Mouse (Mus musculus) embryonic facial prominence, embryonic 11.5 days (tissue): Measurements from ENCODE around the gene Coasy. TPM values are rescaled to one million over a fixed set of nuclear protein-coding genes. Genes with fewer than 3 reads are reported as not detected.
A peak's percentile ranks its signal among the peaks of the same experiment; 100 is the strongest.

Source experiments
- ATAC-seq: fragments of 200-750 bp; cut with Nextera tagmentation; replicated peaks from 2 replicates; pipeline ENCODE4 v1.8.0; 2017; ENCODE audit warnings: low read depth; ENCODE audit not compliant: insufficient number of reproducible peaks, low FRiP score, low TSS enrichment
- DNase-seq: peaks from one replicate; pipeline ENCODE4 v3.0.0-alpha.2; 2015; ENCODE audit warnings: low spot score
- H3K27ac ChIP-seq: fragments of 300-500 bp; sonication (generic); replicated peaks from 2 replicates; pipeline ENCODE4 v1.5.1; 2014; ENCODE audit warnings: mild to moderate bottlenecking, low read depth, low read length, control low read depth
- H3K27me3 ChIP-seq: fragments of 300-500 bp; sonication (generic); 2 replicates; pipeline ENCODE4 v1.6.1; 2014; ENCODE audit warnings: mild to moderate bottlenecking, low read length, moderate library complexity, mixed read lengths; ENCODE audit not compliant: control insufficient read depth, insufficient read depth
- H3K36me3 ChIP-seq: fragments of 300-500 bp; sonication (generic); replicated peaks from 2 replicates; pipeline ENCODE4 v1.6.1; 2014; ENCODE audit warnings: low read depth, mild to moderate bottlenecking, low read length, moderate library complexity, mixed read lengths; ENCODE audit not compliant: control insufficient read depth, insufficient read depth
- H3K4me1 ChIP-seq: fragments of 300-500 bp; sonication (generic); 2 replicates; pipeline ENCODE4 v1.6.1; 2014; ENCODE audit warnings: low read length, mixed read lengths; ENCODE audit not compliant: control insufficient read depth, insufficient read depth
- H3K4me2 ChIP-seq: fragments of 300-500 bp; sonication (generic); 2 replicates; pipeline ENCODE4 v1.6.1; 2014; ENCODE audit warnings: low read depth, mild to moderate bottlenecking, control low read depth, low read length, moderate library complexity
- H3K4me3 ChIP-seq: fragments of 300-500 bp; sonication (generic); 2 replicates; pipeline ENCODE4 v1.5.1; 2014; ENCODE audit warnings: low read depth, low read length, control low read depth
- H3K9ac ChIP-seq: fragments of 300-500 bp; sonication (generic); replicated peaks from 2 replicates; pipeline ENCODE4 v1.6.1; 2014; ENCODE audit warnings: mild to moderate bottlenecking, control low read depth, low read length
- H3K9me3 ChIP-seq: fragments of 300-500 bp; sonication (generic); replicated peaks from 2 replicates; pipeline ENCODE4 v1.6.1; 2016; ENCODE audit warnings: mild to moderate bottlenecking, low read length, inconsistent platforms, mixed read lengths; ENCODE audit not compliant: control insufficient read depth
- WGBS: fragments of 180-500 bp; shearing (Covaris S2); extraction: QIAGEN DNeasy Blood & Tissue Kit; methylation state at CpG from one replicate; pipeline ENCODE4 v1.1.7; 2014; 5-methylcytosine and 5-hydroxymethylcytosine counted together
- polyA plus RNA-seq: library from polyadenylated mRNA; unstranded; fragments of >200 nt; fragmentation: Nextera tagmentation; extraction: Ambion mirVana; gene quantifications from 2 replicates; pipeline ENCODE4 v1.2.1, GENCODE M21; 2014

Gene Coasy
- polyA plus RNA-seq, 1 experiment from 2014 or later, result 44.9 TPM

DNA sequence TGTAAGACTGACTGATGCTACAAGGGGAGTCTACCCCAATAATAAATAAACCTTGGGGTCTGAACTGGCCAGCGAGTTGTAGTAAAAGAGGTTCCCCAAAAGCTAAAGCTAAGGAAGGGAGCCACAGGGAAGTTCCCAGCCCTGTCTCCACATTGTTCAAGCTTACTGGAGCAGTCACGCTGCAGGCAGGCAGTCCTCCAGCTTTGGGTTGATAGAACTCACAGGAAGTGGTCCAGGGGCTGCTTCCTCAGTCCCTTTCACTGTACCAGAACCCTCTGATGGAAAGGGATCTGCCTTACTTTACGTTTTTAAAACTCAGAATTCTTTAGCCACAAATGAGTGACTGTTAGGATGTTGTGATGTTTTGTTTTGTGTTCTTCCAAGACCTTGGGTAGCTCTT, 34.9 kb upstream of the Coasy start:
- Histone ChIP-seq H3K9ac (no peak overlapping the region), H3K4me1 (no peaks in the 10 kb centered on the region), H3K36me3 (peaks cover 9% of the 10 kb centered on the region; the same call in 1 of the 2 replicates), H3K27ac (no peak overlapping the region), H3K9me3 (no peaks in the 10 kb centered on the region), H3K4me3 (no peak overlapping the region), H3K4me2 (no peak overlapping the region), H3K27me3 (no peaks in the 10 kb centered on the region)
- 90% methylated on average over 3 of the region's 3 CpGs for WGBS
- no peak for DNase-seq
- no peak for ATAC-seq

DNA sequence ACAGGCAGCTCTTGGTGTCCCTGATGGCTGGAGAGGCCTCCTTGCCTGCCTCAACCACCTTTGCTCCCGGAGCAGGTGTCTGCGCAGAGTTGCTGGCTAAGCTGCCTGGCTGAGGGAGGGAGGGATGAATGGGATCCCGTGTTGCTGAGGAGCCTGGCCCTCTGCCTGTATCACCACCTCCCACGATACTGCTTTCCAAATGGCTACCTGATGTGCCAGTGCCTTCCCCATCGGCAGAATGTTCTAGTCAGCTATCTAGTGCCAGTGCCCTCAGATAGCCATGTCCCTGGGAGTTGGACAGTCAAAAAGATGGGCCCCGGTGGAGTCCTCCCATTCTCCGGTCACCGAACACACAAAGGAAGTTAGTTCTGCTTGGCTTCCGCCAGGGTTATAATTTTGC, 32.0 kb upstream of the Coasy start:
- Histone ChIP-seq H3K4me2 (no peak overlapping the region), H3K9me3 (no peaks in the 10 kb centered on the region), H3K27ac (no peak overlapping the region), H3K4me1 (no peaks in the 10 kb centered on the region), H3K36me3 (peaks cover 2% of the 10 kb centered on the region; the same call in 1 of the 2 replicates), H3K9ac (no peak overlapping the region), H3K4me3 (no peak overlapping the region), H3K27me3 (no peaks in the 10 kb centered on the region)
- ATAC-seq, result no peak
- 90% methylated on average over 9 of the region's 9 CpGs for WGBS
- DNase-seq, result no peak

GRCm38 (mm10) chr11:101051051-101051493, 31.3 kb upstream of the Coasy start:
- Histone ChIP-seq H3K4me2 (no peak overlapping the region), H3K27me3 (no peaks in the 10 kb centered on the region), H3K9ac (no peak overlapping the region), H3K4me3 (no peak overlapping the region), H3K27ac (no peak overlapping the region), H3K9me3 (no peaks in the 10 kb centered on the region), H3K36me3 (peaks cover 2% of the 10 kb centered on the region; the same call in 1 of the 2 replicates), H3K4me1 (no peaks in the 10 kb centered on the region)
- DNase-seq, result no peak
- no peak for ATAC-seq
- 89% methylated on average over 6 of the region's 6 CpGs for WGBS

- peaks cover 2% of the 10 kb centered on the region; the same call in 1 of the 2 replicates for H3K36me3 ChIP-seq
- no peak for DNase-seq
- WGBS, result 85% methylated on average over 8 of the region's 8 CpGs
- no peak overlapping the region for H3K9ac ChIP-seq
- no peaks in the 10 kb centered on the region for H3K4me1 ChIP-seq
- ATAC-seq, result no peak
- no peaks in the 10 kb centered on the region for H3K9me3 ChIP-seq
- no peak overlapping the region for H3K4me3 ChIP-seq
- no peak overlapping the region for H3K4me2 ChIP-seq
- no peak overlapping the region for H3K27ac ChIP-seq
- no peaks in the 10 kb centered on the region for H3K27me3 ChIP-seq
These were observed 30.7 kb upstream of the Coasy start for GRCm38 (mm10) chr11:101051617-101052016.

GRCm38 (mm10) chr11:101052751-101053473, 29.5 kb upstream of the Coasy start:
- no peaks in the 10 kb centered on the region for H3K9me3 ChIP-seq
- H3K9ac ChIP-seq, result no peak overlapping the region
- ATAC-seq, result no peak
- no peaks in the 10 kb centered on the region for H3K27me3 ChIP-seq
- H3K27ac ChIP-seq, result no peak overlapping the region
- no peaks in the 10 kb centered on the region for H3K4me1 ChIP-seq
- H3K4me2 ChIP-seq, result no peak overlapping the region
- no peak overlapping the region for H3K4me3 ChIP-seq
- WGBS, result 90% methylated on average over 10 of the region's 10 CpGs
- H3K36me3 ChIP-seq, result peaks cover 2% of the 10 kb centered on the region; the same call in 1 of the 2 replicates
- DNase-seq, result no peak

- Histone ChIP-seq H3K4me3 (no peak overlapping the region), H3K36me3 (no peaks in the 10 kb centered on the region; the same call in 1 of the 2 replicates), H3K4me2 (no peak overlapping the region), H3K4me1 (no peaks in the 10 kb centered on the region), H3K27me3 (no peaks in the 10 kb centered on the region), H3K27ac (no peak overlapping the region), H3K9ac (no peak overlapping the region), H3K9me3 (no peaks in the 10 kb centered on the region)
- DNase-seq (peak; percentile 10), ATAC-seq (no peak)
- 91% methylated on average over 1 of the region's 1 CpGs for WGBS
These were observed 28.4 kb upstream of the Coasy start for GRCm38 (mm10) chr11:101053974-101054373.

DNA sequence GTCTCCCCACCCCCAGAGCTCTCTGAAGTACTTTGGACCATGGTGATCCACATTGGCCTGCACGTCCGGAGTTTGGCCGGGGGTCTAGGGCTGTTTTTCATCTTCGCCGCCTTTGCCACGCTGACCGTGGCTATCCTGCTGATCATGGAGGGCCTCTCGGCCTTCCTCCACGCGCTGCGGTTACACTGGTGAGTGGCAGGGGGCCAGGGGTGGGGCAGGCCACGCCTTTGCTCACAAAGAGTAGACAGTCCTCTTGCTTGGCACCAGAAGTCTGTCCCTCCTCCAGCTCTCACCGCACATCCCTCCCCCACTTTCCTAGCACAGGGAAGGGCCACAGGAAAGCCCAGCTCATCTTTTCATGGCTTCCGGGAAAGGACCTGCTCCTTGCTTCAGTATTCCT, 26.9 kb upstream of the Coasy start:
- DNase-seq (no peak), ATAC-seq (no peak)
- no peaks in the 10 kb centered on the region for H3K36me3 ChIP-seq
- H3K4me2 ChIP-seq, result no peak overlapping the region
- 82% methylated on average over 14 of the region's 14 CpGs for WGBS
- no peaks in the 10 kb centered on the region for H3K9me3 ChIP-seq
- H3K9ac ChIP-seq, result no peak overlapping the region
- H3K4me3 ChIP-seq, result no peak overlapping the region
- H3K27me3 ChIP-seq, result no peaks in the 10 kb centered on the region
- no peaks in the 10 kb centered on the region for H3K4me1 ChIP-seq
- no peak overlapping the region for H3K27ac ChIP-seq

DNA sequence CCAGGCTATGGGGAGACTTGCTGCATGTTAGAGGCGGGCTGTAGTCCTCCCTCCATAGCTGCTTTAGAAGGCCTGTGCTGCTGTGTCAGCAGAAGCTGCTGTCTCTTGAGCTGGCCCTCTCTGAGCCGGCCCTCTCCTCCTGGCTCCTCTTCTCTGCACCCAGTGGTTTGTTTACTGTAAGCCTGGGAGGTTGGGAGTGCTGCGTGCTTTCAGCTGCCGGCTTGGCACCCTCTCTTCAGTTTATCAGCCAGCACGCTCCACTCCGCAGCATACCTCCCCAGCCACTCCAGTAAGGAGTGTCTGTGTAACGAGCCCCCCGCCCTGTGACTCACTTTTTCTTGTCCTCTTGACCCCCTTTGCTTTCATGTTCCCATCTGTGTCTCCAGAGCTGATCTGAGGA, 25.5 kb upstream of the Coasy start:
- Histone ChIP-seq H3K4me1 (no peaks in the 10 kb centered on the region), H3K9me3 (no peaks in the 10 kb centered on the region), H3K4me2 (no peak overlapping the region), H3K27me3 (no peaks in the 10 kb centered on the region), H3K9ac (no peak overlapping the region; the same call in 1 of the 2 replicates), H3K4me3 (no peak overlapping the region), H3K27ac (no peak overlapping the region), H3K36me3 (no peaks in the 10 kb centered on the region)
- DNase-seq (no peak), ATAC-seq (no peak)
- 53% methylated on average over 8 of the region's 8 CpGs for WGBS
